Mouse (Mus musculus): ENCODE measurements at regions not wholly inside any gene's neighbourhood (a gene's known extent, or its start where the extent isn't known, plus 50 kb on each side); places are given as distances from the start of the nearest gene placed in this dataset.

DNA sequence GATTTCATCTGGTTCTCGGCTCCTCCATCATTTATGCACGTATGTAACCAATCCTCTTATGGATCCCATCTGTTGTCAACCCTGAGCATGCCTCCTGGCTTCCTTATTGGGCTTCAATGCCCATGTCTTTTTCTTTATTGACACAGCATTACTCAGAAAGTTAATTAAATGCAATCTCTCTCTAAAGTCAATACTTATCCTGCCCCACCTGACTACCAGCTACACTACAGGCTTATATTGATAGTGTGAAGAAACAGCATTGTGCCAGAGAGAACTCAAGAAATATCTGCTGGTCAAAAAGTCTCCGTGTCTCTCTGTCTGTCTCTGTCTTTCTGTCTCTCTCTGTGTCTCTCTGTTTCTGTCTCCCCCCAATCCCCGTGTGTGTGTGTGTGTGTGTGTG lies 194.7 kb upstream of the Rfx3 start:
- in situ Hi-C loops (cut with MboI, MseI), result no loop called here

DNA sequence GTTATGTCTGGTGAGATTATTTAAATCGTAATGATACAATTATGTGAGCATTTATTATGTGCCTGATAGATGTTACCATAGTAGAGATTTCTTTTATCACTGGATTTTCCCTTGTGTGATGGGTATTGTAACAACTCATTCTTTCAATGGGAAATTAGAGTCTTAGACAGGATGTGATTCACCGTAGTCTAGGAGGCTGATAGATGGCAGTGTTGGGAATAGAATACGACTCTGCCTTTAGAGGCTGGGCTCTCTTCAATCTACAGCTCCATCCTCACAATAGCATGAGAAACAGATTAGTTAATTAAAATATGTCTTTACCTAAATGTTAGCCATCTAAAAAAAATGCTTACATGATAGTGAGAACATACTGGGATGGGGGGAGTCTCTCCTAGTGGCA lies 192.8 kb upstream of the Rfx3 start:
- in situ Hi-C loops (cut with MboI, MseI), result no loop called here

DNA sequence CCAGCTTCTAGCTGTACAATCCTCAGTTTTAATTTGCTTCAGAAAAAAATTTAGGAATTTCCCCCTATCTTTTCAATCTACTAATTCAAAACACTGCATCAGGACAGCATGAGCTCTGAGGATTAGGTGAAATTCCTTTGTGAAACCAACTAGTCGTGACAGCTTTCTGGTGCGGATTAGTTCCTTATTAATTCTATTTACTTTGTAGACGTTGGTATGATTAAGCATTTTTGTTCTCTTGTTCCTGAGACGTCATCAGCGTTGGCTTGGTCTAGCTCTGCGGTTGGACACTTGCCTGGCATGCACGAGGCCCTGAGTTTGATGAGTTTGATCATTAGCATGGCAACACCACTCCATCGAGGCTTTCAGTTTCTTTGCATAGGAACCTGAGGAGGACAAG lies 188.4 kb upstream of the Rfx3 start:
- in situ Hi-C loops (cut with MboI, MseI), result no loop called here

DNA sequence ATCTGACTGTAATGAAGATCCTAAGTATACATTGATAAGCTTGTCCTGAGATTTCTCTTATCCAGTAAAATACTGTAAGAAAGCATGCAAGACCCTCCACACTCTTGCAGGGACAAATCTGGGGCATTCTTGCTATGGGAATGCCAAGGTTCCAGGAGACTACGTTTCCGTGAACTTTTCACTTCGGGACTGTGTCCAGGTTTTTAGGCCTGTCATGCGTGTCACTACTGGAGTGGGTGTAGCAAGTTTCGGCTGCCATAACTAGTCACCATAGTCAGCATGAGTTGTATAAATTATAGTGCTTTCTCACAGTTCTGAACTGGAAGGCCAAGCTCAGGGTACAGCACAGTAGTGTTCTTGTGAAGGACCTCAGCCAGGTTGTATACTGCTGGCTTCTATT lies 185.9 kb upstream of the Rfx3 start:
- in situ Hi-C loops (cut with MboI, MseI), result no loop called here

DNA sequence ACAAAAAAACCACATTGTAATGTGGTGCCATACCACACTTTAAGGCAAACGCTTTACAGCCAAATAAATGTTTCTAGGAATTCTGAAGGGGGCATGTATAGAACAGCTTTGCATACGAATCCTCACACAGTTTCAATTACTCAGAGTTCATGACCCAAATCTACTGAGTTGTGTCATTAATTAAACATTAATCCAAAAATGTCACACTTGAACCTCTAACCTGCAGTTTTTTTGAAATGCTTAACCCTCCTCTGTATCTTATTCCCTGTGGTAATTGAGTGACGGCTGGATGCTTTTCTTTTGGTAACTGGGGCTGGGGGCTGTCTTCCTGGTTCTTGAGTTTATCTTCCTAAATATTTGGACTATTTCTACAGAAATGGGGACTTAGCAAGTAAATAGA lies 181.3 kb upstream of the Rfx3 start:
- in situ Hi-C loops (cut with MboI, MseI), result no loop called here

DNA sequence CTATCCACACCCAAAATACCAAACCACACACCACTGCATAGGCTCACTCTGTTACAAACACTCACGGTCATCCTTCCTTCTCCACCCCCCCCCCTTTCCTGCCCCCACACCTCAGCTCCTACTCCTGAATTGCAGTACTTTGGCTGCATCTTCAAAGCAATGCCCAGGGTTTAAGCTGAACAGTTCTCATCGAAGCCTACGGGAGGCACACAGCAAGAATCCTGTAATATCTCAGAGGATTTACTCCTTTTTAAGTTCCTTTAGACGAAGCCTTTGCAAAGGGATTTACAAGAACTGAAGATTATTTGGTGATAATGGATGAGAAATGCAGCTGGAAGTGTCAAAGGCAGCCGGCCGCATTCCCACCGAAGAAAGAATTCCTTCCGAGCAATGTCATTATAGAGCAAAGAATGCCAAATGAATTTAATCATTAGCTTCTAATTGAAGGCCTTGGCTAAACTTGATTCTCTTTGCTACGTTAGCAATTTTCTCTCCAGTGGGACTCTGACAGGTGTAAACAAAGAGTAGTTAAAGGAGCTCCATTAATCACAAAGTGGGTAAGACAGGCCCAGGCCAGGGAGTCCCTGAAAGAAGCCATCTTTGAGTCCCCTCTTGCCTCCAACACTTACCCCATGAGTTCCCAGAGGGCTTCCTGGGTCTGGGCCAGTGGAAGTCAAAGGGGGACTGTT lies 180.6 kb upstream of the Rfx3 start:
- in situ Hi-C loops (cut with MboI, MseI), result no loop called here

DNA sequence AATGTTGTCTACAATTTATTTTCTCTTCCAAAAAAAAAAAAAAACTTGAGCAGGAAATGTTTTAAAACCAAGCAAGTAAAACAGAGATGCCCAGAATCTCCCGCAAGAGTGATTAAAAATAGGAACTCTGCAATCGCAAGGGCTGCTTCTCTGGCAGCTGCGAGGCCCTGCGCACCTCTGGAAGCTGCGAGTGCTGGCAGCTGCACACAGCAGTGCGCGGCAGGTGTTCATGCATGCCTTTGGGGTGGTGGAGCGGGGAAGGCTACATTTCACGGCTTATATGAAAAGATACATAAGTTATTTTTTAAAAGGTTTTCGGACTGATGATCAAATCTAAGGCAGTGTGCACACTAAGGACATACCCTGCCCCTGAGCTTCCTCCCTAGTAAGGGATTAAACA lies 179.3 kb upstream of the Rfx3 start:
- in situ Hi-C loops (cut with MboI, MseI), result no loop called here

DNA sequence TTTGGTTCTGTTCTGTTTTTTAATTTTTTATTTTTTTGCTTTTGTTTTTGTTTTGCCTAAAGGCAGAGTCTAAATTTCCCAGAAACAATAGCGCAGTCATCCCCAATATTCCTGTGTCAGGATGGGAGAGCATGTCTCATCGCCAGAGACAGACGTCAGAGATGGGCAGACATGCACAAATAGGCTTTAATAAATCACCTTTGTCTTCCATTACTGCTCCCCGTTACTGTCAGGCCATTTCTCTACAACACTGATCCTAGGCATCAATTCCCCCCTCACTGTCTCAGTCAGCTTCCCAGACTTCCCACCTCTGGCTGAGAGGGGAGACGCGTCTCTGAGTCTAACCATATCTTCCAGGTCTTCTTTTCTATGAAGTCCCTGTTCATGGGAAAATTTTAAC lies 177.4 kb upstream of the Rfx3 start:
- in situ Hi-C loops (cut with MboI, MseI), result no loop called here

DNA sequence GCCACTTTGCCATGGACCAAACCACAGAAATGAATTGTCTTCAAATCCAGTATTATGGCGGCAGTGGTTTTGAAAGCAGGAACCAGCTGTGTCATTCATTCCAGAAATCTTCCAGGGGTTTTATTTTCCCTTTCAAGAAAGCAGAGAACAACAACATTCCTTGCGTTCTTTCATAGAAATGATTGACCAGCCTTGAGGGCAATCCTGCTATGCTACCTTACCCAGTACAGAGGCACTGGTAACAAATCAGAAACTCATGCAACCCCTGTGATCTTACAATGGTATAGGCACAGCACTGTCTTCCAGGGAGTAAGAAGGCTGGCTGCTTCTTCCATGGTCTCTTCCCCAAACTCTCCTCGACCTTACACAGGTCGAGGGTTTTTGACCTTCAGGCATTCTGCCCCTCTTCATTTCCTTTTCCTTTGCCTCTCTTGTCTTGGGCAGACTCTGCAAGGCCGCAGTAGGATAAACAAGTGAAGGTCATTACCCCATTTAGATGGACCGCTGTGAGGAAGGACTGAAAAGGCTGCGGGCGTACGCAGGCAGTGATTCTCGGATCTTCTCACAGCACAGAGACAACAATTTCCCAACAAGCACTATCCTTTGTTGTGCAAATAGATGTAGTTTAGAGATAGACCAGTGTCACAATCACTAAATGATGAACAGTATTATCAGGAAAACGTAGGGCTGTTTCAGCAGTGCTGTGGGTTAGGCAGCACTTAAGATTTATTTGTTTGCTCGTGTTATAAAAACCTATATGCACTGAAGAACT lies 171.6 kb upstream of the Rfx3 start:
- in situ Hi-C loops (cut with MboI, MseI), result no loop called here

DNA sequence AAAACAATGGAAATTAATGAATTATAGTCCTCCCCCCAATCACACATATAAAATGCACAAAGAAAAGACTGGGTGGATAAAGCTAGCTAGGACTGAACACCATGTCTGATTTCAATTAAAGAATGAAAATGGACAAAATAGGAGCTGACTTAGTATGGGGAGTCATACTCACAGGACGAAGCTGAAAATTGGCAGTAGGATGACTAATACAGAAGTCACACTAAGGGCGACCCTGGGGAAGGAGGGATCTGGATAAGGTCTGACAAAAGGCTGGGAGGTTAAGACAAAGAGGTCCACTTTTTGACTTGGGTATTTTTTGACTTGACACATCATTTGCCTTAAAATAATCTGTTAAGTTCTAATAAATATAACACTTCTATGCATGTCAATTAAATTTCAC lies 170.2 kb upstream of the Rfx3 start:
- in situ Hi-C loops (cut with MboI, MseI), result no loop called here

DNA sequence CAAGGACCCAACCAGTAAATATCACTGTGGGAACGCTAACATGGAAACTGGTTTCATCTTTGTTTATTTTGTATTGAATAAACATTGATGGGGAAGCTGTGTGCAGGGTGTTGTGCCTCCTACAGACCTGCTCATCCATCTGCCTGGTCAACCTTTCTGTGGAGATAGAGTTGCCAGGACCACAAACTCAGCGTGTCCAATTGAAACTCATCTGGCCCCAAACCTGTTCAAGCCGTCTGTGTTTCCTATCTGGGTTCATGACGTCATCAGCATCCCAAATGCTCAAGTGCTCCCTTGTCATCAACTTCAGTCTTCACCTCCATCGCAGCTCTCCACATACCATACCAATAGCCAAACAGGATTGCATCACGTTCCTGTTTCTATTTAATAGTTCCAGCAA lies 167.1 kb upstream of the Rfx3 start:
- in situ Hi-C loops (cut with MboI, MseI), result loop anchor here in 1 of 2 experiments (5.0 kb wide), 1 partner anchor 194 kb away; no protein-coding TSS in a partner anchor

DNA sequence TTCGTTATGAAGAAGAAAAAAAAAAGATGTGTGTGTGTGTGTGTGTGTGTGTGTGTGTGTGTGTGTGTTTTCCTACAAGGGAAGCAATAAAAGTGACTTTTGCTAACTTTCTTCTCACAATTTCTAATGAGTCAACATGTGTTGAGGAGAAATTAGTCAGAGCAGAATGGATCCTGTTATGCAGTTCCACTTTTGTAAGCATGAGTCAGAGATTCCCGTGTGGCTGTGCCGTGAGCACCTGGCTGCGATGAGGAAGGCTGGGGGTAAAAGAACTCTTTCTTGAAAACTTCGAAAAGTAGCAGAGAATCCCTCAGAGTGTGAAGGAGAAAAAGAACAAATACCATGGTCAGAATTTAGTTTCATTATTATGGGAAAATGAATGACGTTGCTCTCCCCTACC lies 165.9 kb upstream of the Rfx3 start:
- in situ Hi-C loops (cut with MboI, MseI), result loop anchor here in 1 of 2 experiments (5.0 kb wide), 1 partner anchor 195 kb away; no protein-coding TSS in a partner anchor

DNA sequence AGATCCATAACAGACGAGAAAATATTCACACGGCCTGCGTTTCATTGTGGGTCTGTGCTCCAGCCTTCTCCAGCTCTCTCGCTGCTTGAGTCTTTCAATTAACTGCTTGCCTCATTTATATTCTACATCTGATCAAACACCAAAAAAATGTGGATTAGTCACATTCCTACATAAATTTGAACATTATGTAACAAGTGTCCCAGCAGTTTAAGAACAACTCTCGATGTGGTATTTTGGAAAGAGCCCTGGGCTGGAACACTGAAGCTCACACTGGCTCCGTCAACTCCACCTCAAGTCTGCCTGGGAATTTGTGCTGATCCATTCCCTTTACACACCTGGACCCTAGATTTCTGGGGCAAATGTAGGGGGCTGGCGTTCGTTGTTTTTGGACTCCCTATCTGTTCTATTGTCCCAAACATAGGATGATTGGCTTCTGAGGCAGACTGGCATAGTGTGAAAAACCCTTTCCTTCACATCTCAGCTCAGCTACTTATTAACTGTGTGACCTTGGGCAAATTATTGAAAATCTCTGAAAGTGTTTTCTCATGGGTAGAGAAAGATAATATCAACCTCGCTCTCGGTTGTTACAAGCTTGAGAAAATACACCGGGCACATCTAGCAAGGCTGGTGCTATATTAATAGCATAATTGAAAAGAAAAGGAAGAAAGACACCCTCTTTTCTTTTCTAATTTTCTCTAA lies 161.0 kb upstream of the Rfx3 start:
- in situ Hi-C loops (cut with MboI, MseI), result loop anchor here in 1 of 2 experiments (25.0 kb wide), 1 partner anchor 1040 kb away; no protein-coding TSS in a partner anchor

DNA sequence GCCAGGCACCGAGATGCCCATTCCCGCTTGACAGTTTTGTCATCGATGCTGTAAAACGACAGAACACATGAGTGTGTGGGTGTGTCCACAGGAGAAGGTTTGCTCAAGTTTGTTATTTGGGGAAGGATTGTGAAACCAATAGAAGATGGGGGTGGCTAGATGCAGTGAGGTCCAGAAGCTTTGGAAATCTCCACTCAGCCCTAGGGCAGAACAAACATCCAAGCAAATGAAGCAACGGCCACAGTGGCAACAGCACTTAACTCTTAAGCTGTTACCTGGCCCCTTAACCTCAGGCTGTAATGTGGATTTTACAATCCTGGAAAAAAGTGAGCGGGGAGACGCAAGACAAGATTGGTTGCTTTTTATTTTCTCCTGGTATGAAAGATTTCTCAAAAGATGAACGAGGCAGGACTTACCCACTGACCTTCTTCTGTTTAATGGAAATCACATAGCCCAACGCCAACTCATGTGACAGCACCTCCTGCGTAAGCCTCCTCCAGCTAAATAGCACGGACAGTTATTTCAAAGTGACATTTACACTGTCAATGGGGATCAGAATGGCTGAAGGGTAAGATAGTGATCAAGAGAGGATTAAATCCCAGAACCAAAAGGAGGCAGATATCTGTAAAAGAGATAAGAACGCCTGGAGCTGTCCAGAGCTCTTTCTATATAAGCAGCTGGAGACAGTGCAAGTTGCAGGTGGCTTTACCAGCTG lies 156.6 kb upstream of the Rfx3 start:
- in situ Hi-C loops (cut with MboI, MseI), result loop anchor here (5.0 to 25.0 kb wide), 4 partner anchors 200 to 1045 kb away; no protein-coding TSS in a partner anchor

DNA sequence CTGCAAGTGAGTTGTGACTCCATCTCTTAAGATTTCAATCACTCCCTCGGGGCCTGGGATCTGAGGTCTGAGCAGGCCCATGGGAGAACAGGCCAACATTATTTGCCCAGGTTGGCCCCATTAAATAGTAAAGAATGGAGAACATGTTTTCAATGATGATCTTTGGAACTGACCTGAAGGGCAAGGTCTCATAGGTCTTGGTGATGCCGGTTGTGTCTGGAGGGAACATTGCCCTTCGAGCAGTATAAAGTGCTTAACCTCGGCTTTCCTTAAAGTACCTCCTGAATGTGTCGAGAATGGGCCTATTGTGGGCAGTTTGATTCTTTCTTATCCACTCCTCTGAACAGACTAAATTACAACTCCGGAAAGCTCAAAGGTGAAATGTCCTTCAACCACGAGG lies 155.7 kb upstream of the Rfx3 start:
- in situ Hi-C loops (cut with MboI, MseI), result loop anchor here (5.0 to 25.0 kb wide), 4 partner anchors 201 to 1046 kb away; no protein-coding TSS in a partner anchor

DNA sequence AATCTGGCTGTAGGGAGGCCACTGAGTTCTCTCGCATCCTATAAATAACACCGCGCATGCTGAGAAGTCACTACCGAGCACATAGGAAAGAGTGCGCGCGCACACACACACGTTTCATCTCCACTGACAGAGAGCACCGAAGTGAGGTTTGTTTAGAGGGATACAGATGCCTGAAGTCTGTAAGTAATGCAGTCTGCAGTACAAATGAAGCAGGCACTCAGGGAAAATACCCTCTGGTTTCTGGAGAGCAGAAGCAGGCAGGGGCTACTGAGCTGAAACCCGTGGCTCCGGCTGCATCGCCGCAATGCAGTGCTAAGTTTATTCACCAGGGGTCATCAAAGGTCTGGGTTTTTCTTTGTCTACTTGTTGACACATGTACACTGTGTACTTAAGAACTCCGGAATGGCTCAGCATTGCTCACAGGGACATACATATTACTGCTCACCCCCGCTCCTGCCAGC lies 155.0 kb upstream of the Rfx3 start:
- in situ Hi-C loops (cut with MboI, MseI), result loop anchor here (5.0 to 25.0 kb wide), 4 partner anchors 201 to 1046 kb away; no protein-coding TSS in a partner anchor

DNA sequence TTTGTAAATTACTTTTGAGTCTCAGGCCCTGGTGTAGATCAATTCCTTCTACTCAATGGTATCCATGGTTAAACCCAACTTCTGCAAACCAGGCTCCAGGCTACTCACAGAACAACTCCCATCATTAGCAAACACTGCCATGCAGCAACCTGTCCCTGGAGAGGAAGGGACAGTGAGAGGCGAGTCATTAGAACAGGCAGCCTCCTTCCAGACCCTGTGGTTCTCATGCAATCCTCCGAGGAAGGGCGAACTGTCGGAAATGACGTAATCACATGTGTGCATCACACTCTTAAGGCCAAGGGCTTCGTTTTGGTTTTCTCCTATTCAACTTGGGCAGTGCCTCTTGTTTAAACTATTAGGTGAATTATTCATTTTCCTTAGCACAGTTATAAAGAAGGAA lies 152.2 kb upstream of the Rfx3 start:
- in situ Hi-C loops (cut with MboI, MseI), result loop anchor here (10.0 to 25.0 kb wide), 3 partner anchors 362 to 1049 kb away; no protein-coding TSS in a partner anchor

DNA sequence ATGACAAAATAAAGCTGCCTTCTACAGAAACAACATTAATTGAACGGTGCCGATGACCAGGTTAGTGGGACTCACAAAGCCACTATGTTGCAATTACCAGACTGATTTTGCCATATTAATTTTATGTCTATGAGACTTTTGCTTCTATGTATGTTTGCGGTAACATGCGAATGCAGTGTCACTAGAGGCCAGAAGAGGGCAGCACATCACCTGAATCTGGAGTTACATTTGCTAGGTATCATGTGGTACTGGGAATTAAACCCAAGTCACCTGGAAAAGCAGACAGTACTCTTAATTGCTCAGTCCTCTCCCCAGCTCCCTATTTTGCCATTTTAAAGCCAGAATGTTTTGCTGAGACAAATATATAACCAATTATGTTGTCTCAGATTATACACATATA lies 149.6 kb upstream of the Rfx3 start:
- in situ Hi-C loops (cut with MboI, MseI), result loop anchor here (10.0 to 25.0 kb wide), 3 partner anchors 364 to 1052 kb away; no protein-coding TSS in a partner anchor

DNA sequence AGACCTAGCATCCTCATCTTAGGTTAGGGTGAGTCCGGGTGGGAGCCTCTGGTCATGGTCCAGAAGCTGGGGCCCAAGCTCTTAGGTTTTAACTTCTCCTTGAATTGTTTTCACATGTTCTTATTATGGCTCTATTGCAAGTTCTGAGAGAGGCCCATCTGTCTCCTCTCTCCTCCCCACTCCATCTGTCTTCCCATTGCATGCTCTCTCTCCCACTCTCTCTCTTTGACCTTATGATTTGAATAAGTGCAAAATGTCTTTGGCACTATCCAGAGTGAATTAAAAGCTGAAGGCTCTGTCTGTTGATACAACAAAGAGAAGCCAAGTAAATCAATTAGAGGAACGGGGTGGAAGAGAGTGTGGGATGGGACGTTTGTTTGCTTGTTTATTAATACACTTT lies 146.2 kb upstream of the Rfx3 start:
- in situ Hi-C loops (cut with MboI, MseI), result loop anchor here in 1 of 2 experiments (25.0 kb wide), 1 partner anchor 1055 kb away; no protein-coding TSS in a partner anchor

DNA sequence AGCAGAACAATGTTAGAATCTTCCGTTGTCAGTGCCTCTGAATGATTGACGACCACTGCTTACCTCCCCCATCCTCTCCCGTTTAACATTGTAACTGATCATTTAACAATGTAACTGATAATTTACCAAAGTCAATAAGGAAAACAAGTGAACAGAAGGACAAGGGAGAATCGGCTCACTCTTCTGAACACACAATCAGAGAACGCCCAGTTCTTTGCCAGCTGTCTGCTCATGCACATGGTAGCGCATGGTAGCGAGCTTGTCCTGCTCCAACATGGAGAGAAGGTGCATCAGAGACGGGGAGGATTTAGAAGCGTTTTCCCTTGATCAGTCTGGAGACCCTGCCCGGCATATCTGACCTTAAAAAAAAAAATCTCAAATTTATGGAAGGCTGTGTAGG lies 126.6 kb upstream of the Rfx3 start:
- in situ Hi-C loops (cut with MboI, MseI), result no loop called here

DNA sequence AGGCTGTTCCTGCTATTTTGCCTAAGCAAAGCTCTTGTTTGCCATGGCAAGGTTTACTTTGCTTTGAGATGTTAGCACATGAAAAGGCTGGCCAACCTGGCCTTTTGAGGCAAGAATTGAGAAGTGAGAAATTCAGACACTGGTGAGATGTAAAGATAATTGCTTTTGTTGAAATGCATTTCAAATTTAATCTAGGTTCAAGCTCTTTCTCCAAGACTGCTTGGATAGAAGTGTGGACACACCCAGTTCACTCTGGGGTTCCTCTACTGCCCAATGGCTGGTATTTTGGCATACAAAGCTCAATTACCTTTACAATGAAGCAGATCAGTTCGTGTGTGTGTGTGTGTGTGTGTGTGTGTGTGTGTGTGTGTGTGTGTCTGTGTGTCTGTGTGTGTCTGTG lies 123.8 kb upstream of the Rfx3 start:
- in situ Hi-C loops (cut with MboI, MseI), result no loop called here
